Mouse (Mus musculus) heart, adult 10 weeks (tissue): ENCODE measurements around the gene Tm9sf4. TPM values are rescaled to one million over a fixed set of nuclear protein-coding genes. Genes with fewer than 3 reads are reported as not detected.

Source experiments
- polyA plus RNA-seq: library from polyadenylated mRNA; stranded (reverse); fragments of 350-450 nt; fragmentation: Illumina TruSeq; extraction: RNeasy Lipid Tissue Mini Kit (QIAGEN cat#74804); gene quantifications from one replicate; pipeline ENCODE4 v1.2.3, GENCODE M21; 2014; ENCODE audit warnings: low read depth, low replicate concordance

The Tm9sf4 gene
- 38.6 TPM for polyA plus RNA-seq

DNA sequence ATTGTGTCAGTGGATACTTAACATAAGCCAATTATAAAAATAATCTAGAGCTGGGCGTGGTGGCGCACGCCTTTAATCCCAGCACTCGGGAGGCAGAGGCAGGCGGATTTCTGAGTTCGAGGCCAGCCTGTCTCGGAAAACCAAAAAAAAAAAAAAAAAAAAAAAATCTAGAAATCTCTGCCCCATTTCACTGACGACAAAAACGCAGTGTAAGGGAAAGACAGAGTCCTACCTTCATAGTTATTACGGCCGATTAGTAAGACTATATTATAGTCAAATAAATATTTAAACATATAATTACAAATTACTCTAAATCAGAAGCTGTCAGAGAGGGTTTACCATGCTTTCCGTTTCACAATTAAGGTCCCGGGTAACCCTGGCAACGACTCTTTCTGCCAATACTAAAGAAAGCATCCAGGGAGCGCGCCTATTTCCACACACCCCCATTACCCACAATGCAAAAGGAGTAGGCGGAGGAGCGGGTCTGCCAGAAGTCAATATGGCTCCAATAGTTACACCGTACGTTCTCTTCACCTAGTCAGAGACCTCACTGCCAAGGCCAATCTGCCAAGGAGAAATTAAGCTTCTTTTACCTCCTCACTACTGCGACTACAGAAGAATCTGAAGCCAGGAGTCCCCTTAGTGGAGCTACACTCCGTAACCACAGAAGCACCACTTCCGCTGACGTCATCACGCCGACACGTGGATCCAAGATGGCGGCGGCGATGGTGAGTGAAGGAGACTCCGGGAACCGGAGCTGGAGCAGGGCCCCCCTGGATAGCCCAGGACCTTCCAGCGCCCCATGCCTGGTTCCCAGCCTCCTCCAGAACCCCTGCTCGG is at the start of gene Tm9sf4:
Tm9sf4 (plus strand) TSS at position 460 of the 840 bp plus-strand sequence.

DNA sequence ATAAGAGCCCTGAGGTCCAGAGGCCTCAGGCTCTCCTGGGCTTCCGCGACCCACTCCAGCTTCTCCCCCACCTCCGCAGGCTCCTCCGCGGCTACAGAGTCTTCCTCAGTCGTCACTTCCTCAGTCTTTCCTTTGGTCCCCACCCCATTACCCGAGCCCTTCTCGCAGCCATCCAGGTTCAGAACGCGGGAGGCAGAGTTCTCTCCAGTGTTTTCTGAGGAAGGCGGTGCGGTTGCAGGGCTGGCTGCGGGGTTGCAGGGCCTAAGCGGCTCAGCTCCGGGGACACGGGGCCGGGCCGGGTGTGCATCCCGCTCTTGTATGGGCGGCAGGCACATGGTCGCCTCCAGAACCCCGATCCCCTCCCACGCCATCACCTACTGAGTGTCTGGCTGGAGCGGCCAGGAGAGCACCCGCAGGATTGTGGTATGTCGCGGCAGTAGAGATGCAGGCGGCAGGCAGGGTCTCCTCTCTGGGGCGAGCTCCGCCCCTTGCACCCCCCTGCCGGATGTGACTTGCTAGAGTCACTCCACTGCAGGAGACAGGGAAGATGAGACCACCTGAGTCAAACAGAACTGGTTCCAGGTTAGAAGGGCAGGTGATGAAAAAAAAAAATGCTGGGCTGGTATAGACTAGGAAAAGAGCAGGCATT is 64.0 kb downstream of the Tm9sf4 start, which contains the start of gene Tspyl3:
Tspyl3 (minus strand) TSS at position 496 of the 649 bp plus-strand sequence.

DNA sequence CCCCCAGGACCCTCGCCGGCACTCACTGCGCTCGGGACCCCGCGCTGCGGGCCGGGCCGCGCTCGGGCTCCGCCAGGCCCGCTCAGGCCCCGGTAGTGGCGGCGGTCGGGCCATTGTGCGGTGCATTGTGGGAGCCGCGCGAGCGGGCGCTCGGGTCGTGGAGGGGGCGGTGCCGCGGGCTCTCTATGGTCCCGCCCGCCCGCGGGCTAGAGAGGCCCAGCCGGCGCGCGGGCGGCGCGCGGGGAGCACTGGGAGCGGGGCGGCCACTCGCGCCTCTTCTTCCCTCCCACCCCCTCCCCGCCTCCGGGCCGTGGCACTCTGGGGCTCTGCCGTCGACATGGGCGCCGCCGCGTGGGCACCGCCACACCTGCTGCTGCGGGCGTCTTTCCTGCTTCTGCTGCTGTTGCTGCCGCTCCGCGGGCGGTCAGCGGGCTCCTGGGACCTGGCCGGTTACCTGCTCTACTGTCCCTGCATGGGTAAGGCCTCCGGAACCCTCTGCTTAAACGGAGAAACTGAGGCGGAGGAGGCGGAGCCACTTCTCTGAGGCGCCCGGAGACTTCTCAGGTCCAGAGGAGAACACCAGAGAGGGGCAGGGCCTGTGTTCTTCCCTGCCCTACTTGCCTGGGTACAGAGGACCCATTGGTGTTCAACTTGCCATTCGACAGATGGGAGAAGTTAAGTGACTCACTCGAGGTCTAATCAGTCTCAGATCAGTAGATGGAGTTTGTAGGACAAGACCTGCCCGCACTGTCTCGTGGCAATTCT is 80.3 kb downstream of the Tm9sf4 start, which contains the start of the genes Plagl2 and Pofut1:
Plagl2 (minus strand) TSS at position 177 of the 765 bp plus-strand sequence.
Pofut1 (plus strand) TSS at position 284 of the 765 bp plus-strand sequence.

Other genes with a start within 250 kb of the Tm9sf4 start
- 0.29 TPM for gene Mylk2, start 250.0 kb upstream of the Tm9sf4 start, polyA plus RNA-seq
- gene Foxs1, start 228.1 kb upstream of the Tm9sf4 start, polyA plus RNA-seq: 8.3 TPM
- not detected for gene Dusp15, start 209.6 kb upstream of the Tm9sf4 start, polyA plus RNA-seq
- not detected for gene Ttll9, start 198.8 kb upstream of the Tm9sf4 start, polyA plus RNA-seq
- 197 TPM for gene Pdrg1, start 145.9 kb upstream of the Tm9sf4 start, polyA plus RNA-seq
- not detected for gene Xkr7, start 129.5 kb upstream of the Tm9sf4 start, polyA plus RNA-seq
- 30.9 TPM for gene Ccm2l, start 95.3 kb upstream of the Tm9sf4 start, polyA plus RNA-seq
- gene Hck, start 52.8 kb upstream of the Tm9sf4 start, polyA plus RNA-seq: 2.0 TPM
- 1.5 TPM for gene Tspyl3, start 64.1 kb downstream of the Tm9sf4 start, polyA plus RNA-seq
- 3.6 TPM for gene Plagl2, start 80.1 kb downstream of the Tm9sf4 start, polyA plus RNA-seq
- gene Pofut1, start 80.2 kb downstream of the Tm9sf4 start, polyA plus RNA-seq: 11.8 TPM
- 7.7 TPM for gene Kif3b, start 130.1 kb downstream of the Tm9sf4 start, polyA plus RNA-seq
- 13.9 TPM for gene Asxl1, start 184.5 kb downstream of the Tm9sf4 start, polyA plus RNA-seq